Mouse (Mus musculus) liver (tissue): Measurements from ENCODE around the gene Erf.

Source experiments
- DNase-seq: peaks from one replicate; pipeline ENCODE4 v3.0.0-alpha.2; 2020; ENCODE audit warnings: mixed read lengths

The Erf gene

DNA sequence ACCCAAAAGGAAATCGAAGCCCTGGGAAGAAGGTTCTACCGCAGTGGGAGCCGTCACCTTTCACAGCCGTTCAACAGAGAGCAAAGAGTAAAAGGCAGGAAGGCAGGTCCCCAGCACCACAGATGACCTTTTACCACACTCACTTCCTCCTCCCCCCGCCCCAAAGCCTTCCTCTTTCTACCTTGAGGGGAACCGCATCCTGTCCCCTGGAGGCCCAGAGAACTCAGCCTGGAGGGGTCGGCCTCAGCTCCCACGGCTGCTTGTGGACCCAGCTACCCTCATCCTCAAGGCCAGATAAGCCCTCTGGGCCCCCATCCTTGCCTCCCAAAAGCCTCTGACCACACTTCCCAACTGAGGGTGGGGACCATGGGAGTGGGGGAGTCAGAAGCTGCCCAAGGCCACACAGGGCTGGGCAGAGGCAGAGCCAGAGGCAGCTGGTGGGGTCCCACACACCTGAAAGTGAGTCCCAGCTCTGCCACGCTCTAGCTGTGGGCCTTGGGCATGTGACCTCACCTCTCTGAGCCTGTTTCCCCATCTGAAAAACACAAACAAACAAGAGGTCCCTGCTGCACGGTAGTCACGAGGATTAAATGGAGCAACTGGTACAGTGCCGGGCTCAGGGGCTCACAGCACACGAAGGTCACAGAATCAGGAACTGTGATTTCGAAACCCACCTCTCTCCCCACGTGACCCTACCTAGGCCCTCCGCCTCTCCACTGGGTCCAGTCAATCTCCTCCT is 45.0 kb downstream of the Erf start:
- DNase-seq, result no peak

DNA sequence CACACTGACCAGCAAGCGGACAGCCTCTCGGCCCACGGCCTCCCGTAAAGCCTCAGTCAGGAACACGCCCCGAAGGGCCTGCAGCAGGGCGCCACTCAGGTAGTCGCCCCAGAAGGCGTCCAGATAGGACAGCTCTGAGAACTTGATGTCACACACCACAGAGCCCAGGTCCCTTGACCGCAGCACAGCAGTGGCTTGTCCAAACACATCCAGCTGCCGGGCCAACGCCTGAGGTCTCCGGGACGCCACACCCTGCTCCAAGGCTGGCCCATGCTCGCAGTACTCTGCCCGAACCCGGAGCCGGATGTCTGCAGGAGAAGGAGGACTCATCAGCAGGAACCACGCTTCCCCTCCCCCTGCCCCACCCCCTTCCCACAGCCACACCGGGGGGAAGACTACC is 46.9 kb downstream of the Erf start:
- no peak for DNase-seq

DNA sequence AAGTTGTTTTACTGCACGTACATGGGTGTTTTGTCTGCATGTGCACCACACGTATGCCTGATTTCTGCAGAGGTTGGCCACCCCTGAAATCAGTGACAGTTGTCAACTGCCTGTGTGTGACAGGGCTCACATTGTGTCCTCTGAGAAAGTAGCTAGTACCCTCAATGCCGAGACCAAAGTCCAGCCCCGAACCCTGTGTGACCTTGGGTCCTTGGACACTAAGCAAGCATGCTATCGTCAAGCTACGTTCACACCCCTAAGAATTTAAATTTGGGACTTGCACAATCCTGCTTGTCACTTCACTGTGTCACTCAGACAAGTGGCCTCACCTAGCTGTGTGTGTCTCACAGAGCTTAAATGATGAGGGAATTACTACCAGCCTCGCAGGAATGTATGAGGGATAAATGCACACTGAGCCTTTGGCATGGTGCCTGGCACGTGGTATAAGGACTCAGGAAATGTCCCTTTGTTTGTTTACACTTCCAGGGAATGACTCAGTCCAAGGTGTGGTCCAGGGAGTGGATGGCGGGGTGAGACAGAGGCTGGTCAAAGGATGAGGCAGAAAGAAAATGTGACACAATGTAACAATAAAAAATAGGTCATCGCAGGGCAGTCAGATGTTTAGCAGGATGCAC is 53.1 kb downstream of the Erf start:
- no peak for DNase-seq

DNA sequence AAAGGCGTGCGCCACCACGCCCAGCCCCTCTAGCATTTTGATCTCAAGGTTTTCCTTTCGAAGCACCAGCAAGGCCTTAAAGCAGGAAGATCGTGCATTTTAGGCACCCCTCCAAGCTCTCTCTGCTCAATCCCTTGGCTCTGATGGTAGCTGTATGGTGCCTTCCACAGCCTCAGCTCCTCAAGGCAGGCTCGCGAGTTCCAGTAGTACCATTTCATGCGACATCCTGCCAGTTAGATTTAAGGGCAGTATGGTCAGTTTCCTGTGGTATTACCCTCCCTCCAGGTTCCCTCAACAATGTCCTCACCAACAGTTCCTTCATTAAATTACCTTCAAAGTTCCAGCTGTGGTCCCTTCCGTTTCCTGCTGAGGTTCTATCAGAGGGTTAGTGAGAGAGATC is 54.5 kb downstream of the Erf start:
- DNase-seq, result no peak

DNA sequence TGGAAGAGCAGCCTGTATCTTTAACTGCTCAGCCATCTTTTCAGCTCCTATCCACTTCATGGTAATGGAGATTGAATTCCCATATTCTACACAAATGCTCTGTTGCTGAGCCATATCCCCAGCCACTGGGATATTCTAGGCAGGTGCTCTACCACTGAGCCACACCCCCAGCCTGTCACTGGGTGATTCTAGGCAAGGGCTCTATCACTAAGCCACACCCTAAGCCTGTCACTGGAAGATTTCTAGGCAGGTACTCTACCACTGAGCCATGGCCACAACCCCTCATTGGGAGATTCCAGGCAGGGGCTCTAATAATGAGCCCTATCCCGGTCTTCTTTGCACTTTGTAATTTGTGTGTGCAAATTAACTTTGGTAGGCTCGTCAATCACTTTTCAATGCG is 55.4 kb downstream of the Erf start:
- peak; percentile 86 for DNase-seq
